8 mouse cellular contexts compared by ENCODE assay signal in genomic region chr7:46378983-46379382, GRCm38 (mm10). TPM values are rescaled to one million over a fixed set of nuclear protein-coding genes. Genes with fewer than 3 reads are reported as not detected.
DNase-seq lines count a peak whose midpoint lies in the region; ATAC-seq and TF ChIP-seq lines count a peak whose summit lies in the region.

No protein-coding gene starts in this region.

- H3K9me3 ChIP-seq in hindbrain, postnatal 0 days (ENCODE audit: low read length) = no peaks in the 10 kb centered on the region
- H3K9me3 ChIP-seq in limb, embryonic 15.5 days = no peaks in the 10 kb centered on the region

- in situ Hi-C loops in Patski (cut with MboI; ENCODE audit: low pct_unique_long_range_greater_than_20kb) = no loop called here

- peaks cover 39% of the 10 kb centered on the region for H3K27me3 ChIP-seq in Patski
- H3K27me3 ChIP-seq in hindbrain, postnatal 0 days (ENCODE audit: insufficient read depth, low read length) = peaks cover 41% of the 10 kb centered on the region
- peaks cover 64% of the 10 kb centered on the region for H3K27me3 ChIP-seq in limb, embryonic 15.5 days

- H3K9ac ChIP-seq in hindbrain, postnatal 0 days (replicated peaks; ENCODE audit: low read length) = no peak overlapping the region
- no peak overlapping the region for H3K9ac ChIP-seq in limb, embryonic 15.5 days

- H3K4me1 ChIP-seq in cortical plate, adult 2 months (ENCODE audit: control insufficient read depth, insufficient read depth, low read length) = no peaks in the 10 kb centered on the region
- H3K4me1 ChIP-seq in hindbrain, postnatal 0 days (ENCODE audit: insufficient read depth, low read length) = peaks cover 6% of the 10 kb centered on the region; the same call in 1 of the 2 replicates
- peaks cover 14% of the 10 kb centered on the region for H3K4me1 ChIP-seq in limb, embryonic 15.5 days

- POLR2A ChIA-PET in Patski (lab: Charles Lee) = no interaction called here

- no peak for ATAC-seq in Patski
- peak; percentile 71 for ATAC-seq in hindbrain, postnatal 0 days
- no peak for ATAC-seq in limb, embryonic 15.5 days (ENCODE audit: insufficient number of reproducible peaks, low FRiP score, low TSS enrichment, low read depth)

- DNase-seq in ovary, postnatal 14 days (ENCODE audit: low spot score) = peak; percentile 40
- DNase-seq in ovary, adult 18-20 months (ENCODE audit: low spot score) = no peak
- DNase-seq in Patski (ENCODE audit: low read depth, low spot score) (no peak), adipocyte (ENCODE audit: low spot score) (no peak)
- DNase-seq in hindbrain, postnatal 0 days (ENCODE audit: low spot score) = peak; percentile 85
- peak; percentile 84 for DNase-seq in retina, postnatal 1 day

- H3K4me3 ChIP-seq in cortical plate, adult 2 months (ENCODE audit: insufficient read depth, low read length) = no peak overlapping the region
- H3K4me3 ChIP-seq in hindbrain, postnatal 0 days (ENCODE audit: low read length) = no peak overlapping the region
- H3K4me3 ChIP-seq in limb, embryonic 15.5 days = peak overlapping the region; percentile 27; the same call in 1 of the 2 replicates

- TF ChIP-seq CTCF in Patski (IDR thresholded peaks at IDR 0.05) = peak; percentile 75
- TF ChIP-seq CTCF in cortical plate, adult 2 months (IDR thresholded peaks at IDR 0.05; ENCODE audit: extremely low read depth, insufficient read depth, low read length) = peak; percentile 58
- peak; percentile 80 for TF ChIP-seq CTCF in hindbrain, postnatal 0 days (IDR thresholded peaks at IDR 0.05; ENCODE audit: low read depth)

- H3K36me3 ChIP-seq in hindbrain, postnatal 0 days (ENCODE audit: insufficient read depth, low read length) = no peaks in the 10 kb centered on the region
- no peaks in the 10 kb centered on the region for H3K36me3 ChIP-seq in limb, embryonic 15.5 days

- H3K4me2 ChIP-seq in hindbrain, postnatal 0 days (ENCODE audit: low read depth, low read length) = no peak overlapping the region
- no peak overlapping the region for H3K4me2 ChIP-seq in limb, embryonic 15.5 days

- CTCF ChIA-PET in Patski (lab: Charles Lee) = no interaction called here

- H3K27ac ChIP-seq in cortical plate, adult 2 months (ENCODE audit: insufficient read depth, low read length) = no peak overlapping the region
- no peak overlapping the region for H3K27ac ChIP-seq in hindbrain, postnatal 0 days
- H3K27ac ChIP-seq in limb, embryonic 15.5 days = no peak overlapping the region

- no peak for TF ChIP-seq POLR2A in cortical plate, adult 2 months (IDR thresholded peaks at IDR 0.05; ENCODE audit: extremely low read depth, insufficient read depth, low read length)

- 12% methylated on average over 16 of the region's 16 CpGs for WGBS in hindbrain, postnatal 0 days
- WGBS in limb, embryonic 15.5 days = 9% methylated on average over 16 of the region's 16 CpGs

RNA-seq across cellular contexts. Expression of gene Myod1, which starts 2.7 kb away (rescaled TPM):
- polyA plus RNA-seq in Patski (2021) = not detected
- 0.10 and 0.25 TPM in 2 replicates for polyA plus RNA-seq in cortical plate, adult 2 months (2012; rRNA removed)
- total RNA-seq in hindbrain, postnatal 0 days (2014; rRNA removed) = 0.32 and 0.99 TPM in 2 replicates
- 0.20 and 0.37 TPM in 2 replicates for polyA plus RNA-seq in hindbrain, postnatal 0 days (2015; fragmentation: Nextera tagmentation; extraction: Ambion mirVana)
- polyA plus RNA-seq in limb, embryonic 15.5 days (2015; fragmentation: Nextera tagmentation; extraction: Ambion mirVana) = 35.8 and 56.9 TPM in 2 replicates

RNA-seq across cellular contexts. Expression of gene Kcnc1, which starts 17.3 kb away (rescaled TPM):
- polyA plus RNA-seq in Patski (2021) = 0.01 TPM
- polyA plus RNA-seq in cortical plate, adult 2 months (2012; rRNA removed) = 80.3 and 85.7 TPM in 2 replicates
- 43.7 and 45.6 TPM in 2 replicates for total RNA-seq in hindbrain, postnatal 0 days (2014; rRNA removed)
- polyA plus RNA-seq in hindbrain, postnatal 0 days (2015; fragmentation: Nextera tagmentation; extraction: Ambion mirVana) = 25.0 and 25.6 TPM in 2 replicates
- polyA plus RNA-seq in limb, embryonic 15.5 days (2015; fragmentation: Nextera tagmentation; extraction: Ambion mirVana) = 0.37 and 0.45 TPM in 2 replicates

Comparison
In these comparisons a context has a peak if more than half of its experiments do, and no peak if none do; other contexts are left out.
1. DNase-seq: peak in ovary, postnatal 14 days (single experiment), hindbrain, postnatal 0 days (single experiment) and retina, postnatal 1 day (single experiment); none in ovary, adult 18-20 months (single experiment), Patski (single experiment) and adipocyte (single experiment).
2. RNA of gene Myod1, which starts 2.7 kb away (polyA plus RNA-seq): 35.8 to 56.9 TPM in limb, embryonic 15.5 days; 0.20 to 0.37 TPM in hindbrain, postnatal 0 days, 0.10 to 0.25 TPM in cortical plate, adult 2 months and not detected in Patski (single experiment); every median in the first group is over 10 times any median in the second.
3. RNA of gene Kcnc1, which starts 17.3 kb away (polyA plus RNA-seq): 80.3 to 85.7 TPM in cortical plate, adult 2 months and 25.0 to 25.6 TPM in hindbrain, postnatal 0 days; 0.37 to 0.45 TPM in limb, embryonic 15.5 days and 0.01 TPM in Patski (single experiment); every median in the first group is over 10 times any median in the second.
4. Peak in every context shown above with its lines, with median percentiles within 50 percentile points of each other: CTCF ChIP-seq.